Mouse (Mus musculus): ENCODE measurements around the gene Lim2. TPM values are rescaled to one million over a fixed set of nuclear protein-coding genes. Genes with fewer than 3 reads are reported as not detected.

The Lim2 gene
- polyA plus RNA-seq (2014; fragmentation: Nextera tagmentation; extraction: Ambion mirVana), result not detected in 2 replicates

DNA sequence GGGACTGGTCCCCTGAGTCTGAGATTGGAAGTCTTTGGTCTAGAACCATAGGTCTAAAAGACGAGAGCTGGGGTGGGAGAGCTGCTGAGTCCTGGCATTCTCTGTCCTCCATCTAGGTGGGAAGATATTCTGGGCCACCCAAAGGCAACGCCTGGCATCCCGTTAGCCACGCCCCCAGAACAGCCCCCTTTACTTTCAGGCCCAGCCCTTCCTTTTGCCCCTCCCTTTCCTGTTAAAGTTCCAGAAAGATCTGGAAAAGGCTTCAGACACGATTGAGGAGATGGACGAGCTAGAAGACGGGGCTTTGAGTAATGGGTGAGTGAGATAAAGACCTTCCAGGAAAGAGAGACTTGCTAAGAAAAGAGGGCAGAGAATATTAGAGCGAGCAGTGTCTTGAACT is at the start of gene Lim2:
Lim2 (plus strand) TSS at position 265 of the 400 bp plus-strand sequence.
- Histone ChIP-seq H3K9me3 (ENCODE audit: low read depth, low read length) (no peaks in the 10 kb centered on the region), H3K4me1 (ENCODE audit: insufficient read depth) (no peaks in the 10 kb centered on the region)
- 78% methylated on average over 8 of the region's 8 CpGs for WGBS

DNA sequence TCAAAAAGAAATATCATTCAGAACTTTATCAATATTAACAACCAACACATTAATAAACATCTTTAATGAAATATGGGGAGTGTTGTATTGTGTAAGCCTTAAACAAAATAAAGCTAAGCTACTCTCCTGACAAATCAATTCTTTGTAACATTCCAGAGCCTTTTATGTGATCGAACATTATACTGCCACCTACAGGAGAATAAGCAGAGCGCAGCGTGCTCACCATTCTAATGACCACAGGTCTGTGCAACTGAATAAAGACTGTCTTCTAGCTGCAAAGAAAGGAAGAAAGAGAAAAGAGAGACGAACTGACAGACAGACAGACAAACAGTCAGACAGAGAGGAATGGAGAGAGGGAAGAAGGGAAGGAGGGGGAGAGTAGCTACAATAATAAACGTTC is 49.2 kb upstream of the Lim2 start:
- no peak for ATAC-seq (ENCODE audit: insufficient read depth)
- TF ChIP-seq CTCF (IDR thresholded peaks at IDR 0.05; ENCODE audit: low read depth), result peak; percentile 72

More for the DNA sequence above, at the start of gene Lim2:
- Histone ChIP-seq H3K27ac (ENCODE audit: low read depth) (no peak within 1 kb of the TSS), H3K36me3 (ENCODE audit: insufficient read depth) (no peaks in the 10 kb centered on the region), H3K9ac (no peak within 1 kb of the TSS), H3K4me2 (no peak within 1 kb of the TSS), H3K4me3 (ENCODE audit: low read depth, low read length) (no peak within 1 kb of the TSS), H3K27me3 (ENCODE audit: insufficient read depth, low read length) (no peaks in the 10 kb centered on the region)
- ATAC-seq (ENCODE audit: insufficient read depth) (no peak), DNase-seq (no peak)
- no peak for TF ChIP-seq CTCF (IDR thresholded peaks at IDR 0.05; ENCODE audit: low read depth)

DNA sequence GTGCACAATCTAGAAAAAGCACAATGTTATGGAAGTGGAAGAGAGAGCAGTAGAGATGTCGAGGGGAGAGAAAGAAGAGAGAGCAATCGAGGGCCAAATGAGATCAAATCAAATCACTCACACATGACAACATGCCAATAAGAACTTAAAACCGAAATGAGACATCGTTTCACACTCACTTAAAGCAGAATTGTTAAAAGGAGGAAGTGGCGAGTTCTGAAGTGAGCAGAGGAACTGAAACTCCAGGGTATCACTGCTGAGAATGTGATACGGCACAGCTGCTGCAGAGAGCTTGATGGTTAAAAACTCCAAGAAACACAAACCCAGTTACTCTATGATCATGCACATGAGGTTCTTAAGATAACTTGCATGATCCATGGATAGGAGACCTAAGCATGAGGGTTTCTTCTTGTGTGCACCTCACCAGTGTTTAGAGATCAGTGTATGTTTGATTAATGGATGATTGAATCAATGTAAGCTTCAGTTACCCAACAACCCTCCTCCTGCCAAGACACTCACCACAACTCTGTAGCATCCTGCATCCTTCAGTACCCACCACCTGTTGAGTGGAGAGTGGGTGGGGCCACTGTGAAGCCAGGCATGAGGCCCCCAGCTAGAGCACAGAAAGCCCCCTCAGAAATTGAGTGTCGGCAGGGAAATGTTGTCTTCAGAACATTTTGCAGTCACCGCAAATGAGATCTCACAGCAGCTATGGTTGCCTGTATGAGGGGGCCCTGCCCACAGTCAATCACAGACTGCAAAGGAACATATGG is 34.9 kb upstream of the Lim2 start:
- Histone ChIP-seq H3K9ac (no peak overlapping the region), H3K4me3 (ENCODE audit: low read depth, low read length) (no peak overlapping the region), H3K9me3 (ENCODE audit: low read depth, low read length) (no peaks in the 10 kb centered on the region), H3K27me3 (ENCODE audit: insufficient read depth, low read length) (no peaks in the 10 kb centered on the region), H3K27ac (ENCODE audit: low read depth) (no peak overlapping the region), H3K4me1 (ENCODE audit: insufficient read depth) (no peaks in the 10 kb centered on the region), H3K4me2 (no peak overlapping the region), H3K36me3 (ENCODE audit: insufficient read depth) (no peaks in the 10 kb centered on the region)
- no peak for TF ChIP-seq CTCF (IDR thresholded peaks at IDR 0.05; ENCODE audit: low read depth)
- DNase-seq (peak; percentile 4), ATAC-seq (ENCODE audit: insufficient read depth) (no peak)
- 55% methylated on average over 8 of the region's 8 CpGs for WGBS

More for the DNA sequence above, 49.2 kb upstream of the Lim2 start:
- peak; percentile 78 for DNase-seq
- Histone ChIP-seq H3K9ac (no peak overlapping the region), H3K27ac (ENCODE audit: low read depth) (no peak overlapping the region), H3K36me3 (ENCODE audit: insufficient read depth) (no peaks in the 10 kb centered on the region), H3K4me3 (ENCODE audit: low read depth, low read length) (no peak overlapping the region), H3K4me2 (no peak overlapping the region), H3K4me1 (ENCODE audit: insufficient read depth) (no peaks in the 10 kb centered on the region), H3K27me3 (ENCODE audit: insufficient read depth, low read length) (no peaks in the 10 kb centered on the region), H3K9me3 (ENCODE audit: low read depth, low read length) (no peaks in the 10 kb centered on the region)
- WGBS, result 16% methylated on average over 5 of the region's 5 CpGs

DNA sequence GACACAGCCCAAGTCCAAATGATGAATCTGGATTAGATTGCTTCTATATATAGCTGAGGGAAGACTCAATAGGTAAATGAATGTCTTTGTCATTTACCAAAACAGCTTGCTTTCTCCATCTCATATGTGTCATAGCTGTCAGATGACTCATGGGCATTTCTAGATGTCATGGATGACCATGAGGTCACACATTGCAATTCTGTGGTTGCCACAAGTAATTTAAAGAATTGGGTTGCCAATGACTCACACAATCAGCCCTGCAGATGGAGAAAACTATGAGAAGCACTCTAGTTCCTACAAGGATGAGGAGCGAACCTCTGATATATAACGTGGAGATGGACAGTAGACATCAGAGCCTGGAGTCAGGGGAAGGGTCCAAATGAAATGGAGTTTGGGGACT is 28.0 kb upstream of the Lim2 start:
- H3K9me3 ChIP-seq (ENCODE audit: low read depth, low read length), result no peaks in the 10 kb centered on the region
- DNase-seq (no peak), ATAC-seq (ENCODE audit: insufficient read depth) (no peak)
- H3K9ac ChIP-seq, result no peak overlapping the region
- H3K4me1 ChIP-seq (ENCODE audit: insufficient read depth), result no peaks in the 10 kb centered on the region
- no peaks in the 10 kb centered on the region for H3K27me3 ChIP-seq (ENCODE audit: insufficient read depth, low read length)
- no peak overlapping the region for H3K4me3 ChIP-seq (ENCODE audit: low read depth, low read length)
- no peaks in the 10 kb centered on the region for H3K36me3 ChIP-seq (ENCODE audit: insufficient read depth)
- WGBS, result 72% methylated on average over 2 of the region's 2 CpGs
- no peak overlapping the region for H3K27ac ChIP-seq (ENCODE audit: low read depth)
- TF ChIP-seq CTCF (IDR thresholded peaks at IDR 0.05; ENCODE audit: low read depth), result no peak
- no peak overlapping the region for H3K4me2 ChIP-seq

DNA sequence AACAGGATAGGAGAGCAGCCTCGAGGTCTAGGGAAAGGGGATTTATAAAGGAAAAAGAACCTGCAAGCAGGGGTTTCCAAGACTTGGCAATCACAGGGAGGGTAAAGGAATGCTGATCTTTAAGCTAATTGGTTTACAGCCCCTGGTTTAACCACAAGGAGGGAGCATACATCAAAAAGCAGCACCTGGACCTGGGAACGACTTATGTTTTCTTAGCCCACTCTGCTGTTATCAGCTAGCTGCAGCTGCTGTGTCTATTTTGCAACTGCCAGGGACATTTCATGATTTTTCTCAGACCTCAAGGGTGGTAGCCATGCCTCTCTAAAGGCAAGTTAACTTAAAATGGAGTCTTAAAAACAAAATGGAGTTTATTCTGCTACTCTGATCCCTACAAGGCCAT is 24.8 kb upstream of the Lim2 start:
- WGBS, result 27% methylated on average over 2 of the region's 2 CpGs
- H3K27ac ChIP-seq (ENCODE audit: low read depth), result no peak overlapping the region
- DNase-seq (no peak), ATAC-seq (ENCODE audit: insufficient read depth) (no peak)
- H3K27me3 ChIP-seq (ENCODE audit: insufficient read depth, low read length), result no peaks in the 10 kb centered on the region
- H3K9ac ChIP-seq, result no peak overlapping the region
- no peak overlapping the region for H3K4me2 ChIP-seq
- no peak overlapping the region for H3K4me3 ChIP-seq (ENCODE audit: low read depth, low read length)
- no peaks in the 10 kb centered on the region for H3K4me1 ChIP-seq (ENCODE audit: insufficient read depth)
- TF ChIP-seq CTCF (IDR thresholded peaks at IDR 0.05; ENCODE audit: low read depth), result no peak
- no peaks in the 10 kb centered on the region for H3K9me3 ChIP-seq (ENCODE audit: low read depth, low read length)
- no peaks in the 10 kb centered on the region for H3K36me3 ChIP-seq (ENCODE audit: insufficient read depth)

DNA sequence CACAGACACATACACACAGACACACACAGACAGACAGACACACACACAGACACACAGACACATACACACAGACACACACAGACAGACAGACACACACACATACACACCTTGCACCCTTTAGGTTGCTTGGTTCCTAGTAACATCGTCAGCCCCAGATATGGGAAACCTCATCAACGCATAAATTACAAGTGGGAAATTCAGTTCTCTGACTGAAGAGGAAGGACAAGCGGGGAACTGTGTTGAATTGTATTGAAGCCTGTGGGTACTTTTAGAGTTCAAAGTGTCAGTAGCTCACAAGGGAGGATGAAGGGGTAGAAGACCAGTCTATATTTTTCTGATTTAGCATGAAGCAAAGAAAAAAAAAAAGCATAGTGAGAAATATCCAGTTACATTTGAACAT is 19.9 kb upstream of the Lim2 start:
- H3K27ac ChIP-seq (ENCODE audit: low read depth), result no peak overlapping the region

DNA sequence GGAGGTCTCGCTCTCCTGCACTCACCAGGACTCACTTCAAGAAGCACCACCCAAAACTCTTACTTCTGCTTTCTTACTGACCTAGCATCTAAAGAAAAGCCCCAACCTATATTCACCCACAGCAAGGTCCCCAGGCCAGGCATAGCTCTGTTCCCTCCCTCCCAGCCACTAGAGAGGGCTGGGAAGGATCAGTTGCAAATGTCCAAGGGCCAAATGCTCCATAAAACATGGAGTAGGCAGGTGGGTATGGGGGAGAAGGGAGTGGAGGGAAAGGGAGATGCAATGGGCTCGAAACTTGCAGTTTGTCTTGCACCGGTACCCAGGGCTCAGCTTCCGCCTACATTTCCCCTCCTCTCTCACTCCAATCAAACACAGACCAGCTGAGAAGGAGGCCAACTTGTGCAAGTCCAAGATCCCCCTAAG is 19.3 kb upstream of the Lim2 start, which contains the start of gene Siglecg:
Siglecg (plus strand) TSS at position 74 of the 423 bp plus-strand sequence.
- Histone ChIP-seq H3K4me3 (ENCODE audit: low read depth, low read length) (no peak within 1 kb of the TSS), H3K4me1 (ENCODE audit: insufficient read depth) (no peaks in the 10 kb centered on the region), H3K36me3 (ENCODE audit: insufficient read depth) (no peaks in the 10 kb centered on the region), H3K27ac (ENCODE audit: low read depth) (no peak within 1 kb of the TSS), H3K27me3 (ENCODE audit: insufficient read depth, low read length) (no peaks in the 10 kb centered on the region), H3K4me2 (no peak within 1 kb of the TSS), H3K9me3 (ENCODE audit: low read depth, low read length) (no peaks in the 10 kb centered on the region), H3K9ac (no peak within 1 kb of the TSS)
- no peak for ATAC-seq (ENCODE audit: insufficient read depth)
- DNase-seq, result no peak
- TF ChIP-seq CTCF (IDR thresholded peaks at IDR 0.05; ENCODE audit: low read depth), result no peak
- WGBS, result 71% methylated on average over 4 of the region's 4 CpGs

More for the DNA sequence above, 19.9 kb upstream of the Lim2 start:
- Histone ChIP-seq H3K9ac (no peak overlapping the region), H3K4me1 (ENCODE audit: insufficient read depth) (no peaks in the 10 kb centered on the region), H3K36me3 (ENCODE audit: insufficient read depth) (no peaks in the 10 kb centered on the region), H3K27me3 (ENCODE audit: insufficient read depth, low read length) (no peaks in the 10 kb centered on the region), H3K4me3 (ENCODE audit: low read depth, low read length) (no peak overlapping the region), H3K4me2 (no peak overlapping the region), H3K9me3 (ENCODE audit: low read depth, low read length) (no peaks in the 10 kb centered on the region)
- TF ChIP-seq CTCF (IDR thresholded peaks at IDR 0.05; ENCODE audit: low read depth), result no peak
- ATAC-seq (ENCODE audit: insufficient read depth), result no peak
- DNase-seq, result no peak
- WGBS, result 82% methylated on average over 3 of the region's 3 CpGs

Data from lung, embryonic 14.5 days (tissue).